ENCODE assay signal across 8 mouse cellular contexts in the genomic region with DNA sequence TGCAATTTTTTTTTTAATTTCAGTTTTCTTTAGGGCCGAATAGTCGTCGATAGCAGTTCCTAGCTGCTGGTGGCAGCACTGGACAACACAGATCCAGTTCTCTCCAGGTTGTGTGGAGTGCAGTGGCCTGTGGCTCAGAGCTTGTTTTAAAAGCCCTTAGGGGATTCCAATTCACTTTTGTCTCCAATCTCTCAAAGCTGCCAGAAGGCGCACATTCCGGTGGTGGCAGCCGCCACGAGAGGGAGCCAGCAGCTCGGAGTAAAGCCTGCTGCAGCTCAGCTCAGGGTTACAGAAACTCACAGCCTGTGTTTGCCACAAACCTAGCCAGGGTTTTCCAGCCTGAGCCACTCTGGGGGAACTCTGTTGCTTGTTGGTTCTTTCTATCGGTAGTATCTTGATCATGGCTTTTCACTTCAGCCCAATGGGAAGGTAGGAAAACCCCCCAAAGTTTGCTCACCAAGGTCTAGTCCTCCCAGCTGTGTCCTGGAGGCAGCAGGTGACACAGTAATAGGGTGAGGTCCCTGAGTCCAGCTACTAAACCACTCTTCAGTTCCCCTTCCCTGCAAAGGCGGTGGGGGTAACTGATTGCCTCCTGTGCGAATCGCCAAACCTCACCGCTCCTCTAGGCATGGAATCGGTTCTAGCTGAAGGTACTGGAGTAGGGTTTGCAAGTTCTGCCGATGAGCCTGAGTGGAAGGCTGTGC. TPM values are rescaled to one million over a fixed set of nuclear protein-coding genes. Genes with fewer than 3 reads are reported as not detected.
A peak's percentile ranks its signal among the peaks of the same experiment; 100 is the strongest.
DNase-seq lines count a peak whose midpoint lies in the region; ATAC-seq and TF ChIP-seq lines count a peak whose summit lies in the region.

No protein-coding gene starts in this region.

- ATAC-seq in erythroid progenitor cell, adult 5-6 weeks (replicated peaks; ENCODE audit: low FRiP score, poor library complexity, severe bottlenecking) = no peak

- 36% methylated on average over 15 of the region's 15 CpGs for WGBS in lung, adult 2 months

- no peak for TF ChIP-seq POLR2A in lung, adult 2 months (IDR thresholded peaks at IDR 0.05; ENCODE audit: borderline replicate concordance, extremely low read depth, low read depth, low read length)

- TF ChIP-seq CTCF in lung, adult 2 months (IDR thresholded peaks at IDR 0.05; ENCODE audit: insufficient read depth, low read length) = peak; percentile 50

- no peak overlapping the region for H3K4me3 ChIP-seq in lung, adult 2 months (replicated peaks; ENCODE audit: extremely low read depth, low read depth, low read length)

- DNase-seq in urinary bladder, adult 18-20 months (ENCODE audit: low spot score in 2 of 2) = peak; percentile 34 to 40
- DNase-seq in urinary bladder, adult 2 months (ENCODE audit: low spot score) = no peak
- peak; percentile 70 to 79 for DNase-seq in cerebellum, postnatal 4 days (ENCODE audit: low spot score in 2 of 2)
- peak; percentile 6 for DNase-seq in gastrocnemius, postnatal 25 days
- peak; percentile 84 to 86 for DNase-seq in kidney, postnatal 4 days
- DNase-seq in lung, adult 2 months = peak; percentile 50
- peak; percentile 83 to 84 for DNase-seq in right cerebral cortex, adult 2 months (ENCODE audit: low spot score in 2 of 2)

- H3K4me1 ChIP-seq in lung, adult 2 months (ENCODE audit: control insufficient read depth, insufficient read depth, low read length) = no peaks in the 10 kb centered on the region; the same call in 1 of the 2 replicates

RNA-seq across cellular contexts. Expression of gene Cldn18, which starts 13.0 kb away (rescaled TPM):
- polyA plus RNA-seq in urinary bladder, adult 2 months (2012; rRNA removed) = not detected in 2 replicates
- not detected for total RNA-seq in gastrocnemius, postnatal 25 days (2021)
- polyA plus RNA-seq in lung, adult 2 months (2012; rRNA removed) = 532 and 587 TPM in 2 replicates
- total RNA-seq in erythroid progenitor cell, adult 5-6 weeks (2015; ENCODE audit: low replicate concordance) = 0.36 TPM in 1 of 2 replicates, not detected in the other
- not detected in 2 replicates for total RNA-seq in erythroid progenitor cell, adult 5-6 weeks (2017; ENCODE audit: low replicate concordance)
